Mouse (Mus musculus): ENCODE data around the gene Txnrd3. TPM values are rescaled to one million over a fixed set of nuclear protein-coding genes. Genes with fewer than 3 reads are reported as not detected.

Txnrd3 gene
- polyA plus RNA-seq, 1 experiment from 2014 or later: 15.4 TPM

DNA sequence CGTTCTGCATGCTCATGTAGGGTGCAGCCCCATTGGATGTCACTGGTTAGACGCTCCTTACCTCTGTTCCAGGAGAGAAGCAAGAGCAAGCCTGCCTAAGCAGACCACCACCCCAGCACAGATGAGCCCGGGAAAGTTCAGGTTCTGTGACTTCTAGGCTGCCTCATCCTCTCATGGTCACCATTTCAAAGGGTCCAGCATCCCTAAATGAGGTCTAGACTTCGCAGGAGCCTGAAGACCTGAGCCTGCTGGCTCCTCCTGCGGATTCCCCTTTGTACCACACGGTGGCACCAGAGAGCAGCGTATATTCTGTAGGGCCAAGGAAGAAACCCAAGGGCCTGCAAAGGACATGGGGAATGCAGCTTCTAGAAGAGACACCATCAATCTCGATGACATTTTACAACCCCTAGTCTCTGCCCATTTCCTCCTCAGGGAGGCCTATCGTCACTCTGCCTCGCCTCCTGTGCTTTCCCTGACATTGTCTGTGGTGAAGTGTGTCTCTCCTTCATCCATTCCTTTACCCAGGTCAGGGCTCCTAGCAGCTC, 35.6 kb downstream of the Txnrd3 start:
- H3K4me3 ChIP-seq (ENCODE audit: low read depth, low read length): no peak overlapping the region
- no peaks in the 10 kb centered on the region for H3K9me3 ChIP-seq (replicated peaks; ENCODE audit: control insufficient read depth, low read length, poor library complexity, severe bottlenecking)
- H3K27ac ChIP-seq (ENCODE audit: low read length): no peak overlapping the region
- no peak overlapping the region for H3K4me2 ChIP-seq (ENCODE audit: low read length)
- H3K27me3 ChIP-seq (ENCODE audit: control insufficient read depth, insufficient read depth, low read depth, low read length): no peaks in the 10 kb centered on the region
- WGBS: 25% methylated on average over 10 of the region's 10 CpGs
- H3K4me1 ChIP-seq (ENCODE audit: control insufficient read depth, insufficient read depth, low read length): no peaks in the 10 kb centered on the region; the same call in 1 of the 2 replicates
- peaks cover 4% of the 10 kb centered on the region for H3K36me3 ChIP-seq (ENCODE audit: control insufficient read depth, insufficient read depth, low read length)
- peak; percentile 81 for ATAC-seq
- no peak overlapping the region for H3K9ac ChIP-seq (ENCODE audit: low read depth, low read length)

DNA sequence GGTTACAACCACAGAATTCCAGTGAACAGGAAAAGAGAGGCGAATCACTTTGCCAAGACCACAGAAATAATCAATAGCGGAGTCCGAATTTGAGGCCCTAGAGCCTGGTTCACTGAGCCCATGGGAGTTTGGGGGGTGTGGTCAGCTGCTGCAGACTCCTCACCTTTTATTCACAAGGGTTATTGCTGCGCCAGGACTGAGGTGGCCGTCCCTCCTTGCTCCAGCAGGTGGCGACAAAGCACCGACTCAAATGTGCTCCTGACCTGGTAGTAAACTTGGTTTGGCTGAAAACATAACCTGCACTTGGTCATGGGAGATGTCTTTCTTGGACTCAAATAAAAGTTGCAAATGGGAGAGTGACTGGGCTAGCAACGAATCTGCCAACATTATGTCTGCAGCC, 36.4 kb downstream of the Txnrd3 start:
- H3K9ac ChIP-seq (ENCODE audit: low read depth, low read length): no peak overlapping the region
- WGBS: 5% methylated on average over 8 of the region's 8 CpGs
- no peak for ATAC-seq
- no peaks in the 10 kb centered on the region for H3K27me3 ChIP-seq (ENCODE audit: control insufficient read depth, insufficient read depth, low read depth, low read length)
- H3K4me3 ChIP-seq (ENCODE audit: low read depth, low read length): no peak overlapping the region
- H3K4me2 ChIP-seq (ENCODE audit: low read length): no peak overlapping the region
- H3K36me3 ChIP-seq (ENCODE audit: control insufficient read depth, insufficient read depth, low read length): peaks cover 4% of the 10 kb centered on the region
- no peaks in the 10 kb centered on the region; the same call in 1 of the 2 replicates for H3K4me1 ChIP-seq (ENCODE audit: control insufficient read depth, insufficient read depth, low read length)
- no peaks in the 10 kb centered on the region for H3K9me3 ChIP-seq (replicated peaks; ENCODE audit: control insufficient read depth, low read length, poor library complexity, severe bottlenecking)
- no peak overlapping the region for H3K27ac ChIP-seq (ENCODE audit: low read length)

DNA sequence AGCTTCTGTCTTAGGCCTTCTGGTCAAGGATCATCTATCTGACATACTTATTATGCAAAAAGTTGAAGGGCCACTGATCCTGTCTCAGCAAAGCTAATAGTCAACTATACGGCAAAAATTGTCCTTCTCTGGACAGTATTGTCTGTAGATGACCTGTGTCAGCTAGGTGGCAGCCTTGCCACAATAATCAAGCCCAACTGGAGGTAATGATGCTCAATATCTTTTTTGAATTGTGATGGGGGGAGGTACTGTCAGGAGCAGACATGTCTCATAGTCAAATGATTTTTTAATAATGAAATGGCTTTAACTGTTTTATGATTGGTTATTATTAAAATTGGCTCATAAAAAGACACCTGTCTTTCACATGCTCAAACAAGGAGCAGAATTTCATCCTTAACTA, 40.4 kb downstream of the Txnrd3 start:
- H3K4me3 ChIP-seq (ENCODE audit: low read depth, low read length): no peak overlapping the region
- H3K9ac ChIP-seq (ENCODE audit: low read depth, low read length): no peak overlapping the region
- no peaks in the 10 kb centered on the region for H3K27me3 ChIP-seq (ENCODE audit: control insufficient read depth, insufficient read depth, low read depth, low read length)
- 59% methylated on average over 1 of the region's 1 CpGs for WGBS
- H3K4me1 ChIP-seq (ENCODE audit: control insufficient read depth, insufficient read depth, low read length): no peaks in the 10 kb centered on the region; the same call in 1 of the 2 replicates
- H3K27ac ChIP-seq (ENCODE audit: low read length): no peak overlapping the region
- H3K9me3 ChIP-seq (replicated peaks; ENCODE audit: control insufficient read depth, low read length, poor library complexity, severe bottlenecking): no peaks in the 10 kb centered on the region
- no peaks in the 10 kb centered on the region for H3K36me3 ChIP-seq (ENCODE audit: control insufficient read depth, insufficient read depth, low read length)
- H3K4me2 ChIP-seq (ENCODE audit: low read length): no peak overlapping the region
- ATAC-seq: peak; percentile 41; the same call in 1 of the 2 replicates

DNA sequence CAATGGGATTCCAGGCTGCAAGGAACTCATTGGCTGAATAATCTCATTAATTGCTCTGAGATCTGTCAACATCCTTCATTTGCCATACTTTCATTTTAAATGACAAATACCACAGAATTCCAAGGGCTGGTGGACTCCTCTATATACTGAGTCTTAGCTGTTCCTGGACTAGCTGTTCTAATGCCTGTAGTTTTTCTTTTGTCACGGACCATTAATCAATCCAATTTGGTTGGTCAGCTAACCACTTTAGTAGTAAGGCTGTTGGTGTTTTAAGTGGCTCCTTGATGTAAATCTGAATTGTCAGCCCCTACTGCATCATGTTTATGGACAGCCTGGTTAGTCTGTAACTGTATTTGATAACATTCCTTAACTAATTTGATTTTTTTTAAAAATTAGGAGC, 43.3 kb downstream of the Txnrd3 start:
- no peak overlapping the region for H3K4me2 ChIP-seq (ENCODE audit: low read length)
- no peaks in the 10 kb centered on the region for H3K4me1 ChIP-seq (ENCODE audit: control insufficient read depth, insufficient read depth, low read length)
- no peaks in the 10 kb centered on the region for H3K9me3 ChIP-seq (replicated peaks; ENCODE audit: control insufficient read depth, low read length, poor library complexity, severe bottlenecking)
- no peak for ATAC-seq
- H3K27ac ChIP-seq (ENCODE audit: low read length): no peak overlapping the region
- H3K27me3 ChIP-seq (ENCODE audit: control insufficient read depth, insufficient read depth, low read depth, low read length): no peaks in the 10 kb centered on the region
- no peak overlapping the region for H3K9ac ChIP-seq (ENCODE audit: low read depth, low read length)
- H3K4me3 ChIP-seq (ENCODE audit: low read depth, low read length): no peak overlapping the region
- no peaks in the 10 kb centered on the region for H3K36me3 ChIP-seq (ENCODE audit: control insufficient read depth, insufficient read depth, low read length)
- 75% methylated on average over 1 of the region's 1 CpGs for WGBS

DNA sequence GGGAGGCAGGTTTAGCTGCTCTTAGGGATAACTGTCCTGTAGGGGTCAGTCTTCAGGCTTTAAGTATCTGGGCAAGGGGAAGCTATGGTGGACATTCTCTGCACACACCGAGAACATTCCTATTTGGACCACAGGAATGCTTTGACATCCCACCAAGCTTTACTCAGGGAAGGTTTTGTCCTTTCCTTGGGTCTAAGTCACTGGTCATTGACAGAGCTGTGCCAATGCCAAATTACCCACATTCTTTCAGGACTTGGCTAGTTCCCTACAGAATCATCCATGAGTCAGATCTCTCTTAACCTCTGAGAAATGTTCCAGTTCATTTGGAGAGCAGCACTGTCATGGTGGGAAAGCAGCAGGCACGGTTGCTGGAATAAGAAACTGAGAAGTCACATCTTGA, 62.8 kb downstream of the Txnrd3 start:
- ATAC-seq: no peak
- Histone ChIP-seq H3K27ac (ENCODE audit: low read length) (no peak overlapping the region), H3K36me3 (ENCODE audit: control insufficient read depth, insufficient read depth, low read length) (no peaks in the 10 kb centered on the region), H3K4me3 (ENCODE audit: low read depth, low read length) (no peak overlapping the region), H3K9ac (ENCODE audit: low read depth, low read length) (no peak overlapping the region), H3K4me2 (ENCODE audit: low read length) (no peak overlapping the region), H3K27me3 (ENCODE audit: control insufficient read depth, insufficient read depth, low read depth, low read length) (no peaks in the 10 kb centered on the region), H3K4me1 (ENCODE audit: control insufficient read depth, insufficient read depth, low read length) (no peaks in the 10 kb centered on the region), H3K9me3 (replicated peaks; ENCODE audit: control insufficient read depth, low read length, poor library complexity, severe bottlenecking) (no peaks in the 10 kb centered on the region)
- WGBS: 72% methylated on average over 2 of the region's 2 CpGs

DNA sequence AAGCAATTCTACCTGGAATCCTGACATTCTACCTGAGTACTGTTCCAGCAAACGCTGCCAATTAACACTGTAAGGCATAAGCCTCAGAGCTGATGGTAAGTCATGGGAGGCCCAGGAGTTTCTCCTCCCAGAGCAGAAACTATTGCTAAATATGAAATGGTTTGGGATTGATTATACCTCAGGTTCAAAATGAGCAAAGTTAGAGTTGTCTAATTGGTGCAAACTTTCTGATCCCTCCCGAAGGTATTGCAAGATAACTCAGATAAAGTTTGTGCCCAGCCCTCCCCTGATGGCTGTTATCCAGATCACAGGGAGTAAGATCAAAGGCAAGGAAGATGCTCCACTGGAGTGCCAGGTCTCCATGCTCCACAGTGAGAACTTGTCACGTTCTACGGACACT, 63.5 kb downstream of the Txnrd3 start, which contains the start of gene Vmn1r40:
TSS of gene Vmn1r40 (plus strand) at position 301 of the 400 bp plus-strand sequence.
- Histone ChIP-seq H3K27me3 (ENCODE audit: control insufficient read depth, insufficient read depth, low read depth, low read length) (no peaks in the 10 kb centered on the region), H3K4me2 (ENCODE audit: low read length) (no peak within 1 kb of the TSS), H3K9ac (ENCODE audit: low read depth, low read length) (no peak within 1 kb of the TSS), H3K27ac (ENCODE audit: low read length) (no peak within 1 kb of the TSS), H3K36me3 (ENCODE audit: control insufficient read depth, insufficient read depth, low read length) (no peaks in the 10 kb centered on the region), H3K4me3 (ENCODE audit: low read depth, low read length) (no peak within 1 kb of the TSS), H3K9me3 (replicated peaks; ENCODE audit: control insufficient read depth, low read length, poor library complexity, severe bottlenecking) (no peaks in the 10 kb centered on the region), H3K4me1 (ENCODE audit: control insufficient read depth, insufficient read depth, low read length) (no peaks in the 10 kb centered on the region)
- no peak for ATAC-seq
- WGBS: 85% methylated on average over 4 of the region's 4 CpGs

DNA sequence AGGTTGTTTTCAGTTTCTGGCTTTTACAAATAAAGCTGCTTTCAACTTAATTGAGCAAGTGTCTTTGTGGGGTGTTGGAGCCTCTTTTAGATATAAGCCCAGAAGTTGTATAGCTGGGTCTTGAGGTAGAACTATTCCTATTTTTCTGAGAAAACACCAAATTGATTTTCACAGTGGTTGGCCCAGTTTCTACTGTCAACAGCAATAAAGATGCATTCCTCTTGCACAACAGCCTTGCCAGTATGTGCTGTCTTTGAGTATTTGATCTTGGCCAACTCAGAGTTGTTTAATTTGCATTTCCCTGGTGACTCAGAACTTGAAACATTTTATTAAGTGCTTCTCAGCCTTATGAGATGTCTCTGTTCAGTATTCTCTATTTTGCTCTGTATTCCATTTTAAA, 74.3 kb downstream of the Txnrd3 start:
- Histone ChIP-seq H3K27ac (ENCODE audit: low read length) (no peak overlapping the region), H3K4me2 (ENCODE audit: low read length) (no peak overlapping the region), H3K4me1 (ENCODE audit: control insufficient read depth, insufficient read depth, low read length) (no peaks in the 10 kb centered on the region), H3K4me3 (ENCODE audit: low read depth, low read length) (no peak overlapping the region), H3K9ac (ENCODE audit: low read depth, low read length) (no peak overlapping the region), H3K9me3 (replicated peaks; ENCODE audit: control insufficient read depth, low read length, poor library complexity, severe bottlenecking) (no peaks in the 10 kb centered on the region), H3K27me3 (ENCODE audit: control insufficient read depth, insufficient read depth, low read depth, low read length) (no peaks in the 10 kb centered on the region), H3K36me3 (ENCODE audit: control insufficient read depth, insufficient read depth, low read length) (no peaks in the 10 kb centered on the region)
- ATAC-seq: no peak

Other genes with a start within 250 kb of the Txnrd3 start
- 170 and 191 TPM in 2 replicates for gene Chchd6, start 48.3 kb upstream of the Txnrd3 start, polyA plus RNA-seq (2015; fragmentation: Nextera tagmentation; extraction: Ambion mirVana)
- not detected in 2 replicates for gene Vmn1r40, start 63.6 kb downstream of the Txnrd3 start, polyA plus RNA-seq (2015; fragmentation: Nextera tagmentation; extraction: Ambion mirVana)
- not detected in 2 replicates for gene Vmn1r41, start 96.8 kb downstream of the Txnrd3 start, polyA plus RNA-seq (2015; fragmentation: Nextera tagmentation; extraction: Ambion mirVana)
- not detected in 2 replicates for gene Vmn1r42, start 232.4 kb downstream of the Txnrd3 start, polyA plus RNA-seq (2015; fragmentation: Nextera tagmentation; extraction: Ambion mirVana)
- 0.01 TPM in 1 of 2 replicates, not detected in the other for gene Vmn1r43, start 232.4 kb downstream of the Txnrd3 start, polyA plus RNA-seq (2015; fragmentation: Nextera tagmentation; extraction: Ambion mirVana)
- gene Vmn1r44, start 239.7 kb downstream of the Txnrd3 start, polyA plus RNA-seq (2015; fragmentation: Nextera tagmentation; extraction: Ambion mirVana): not detected in 2 replicates